Mouse (Mus musculus) kidney, postnatal 0 days (tissue): ENCODE results near the gene Pmepa1. TPM values are rescaled to one million over a fixed set of nuclear protein-coding genes. Genes with fewer than 3 reads are reported as not detected.

Source experiments
- ATAC-seq: fragments of 200-750 bp; cut with Nextera tagmentation; replicated peaks from 2 replicates; pipeline ENCODE4 v1.8.0; 2017; ENCODE audit warnings: low read depth, moderate number of reproducible peaks, moderate TSS enrichment, moderate library complexity; ENCODE audit not compliant: low FRiP score
- DNase-seq: peaks from one replicate; pipeline ENCODE4 v3.0.0-alpha.2; 2016; ENCODE audit warnings: low spot score
- H3K27ac ChIP-seq: fragments of 300-500 bp; sonication (generic); 2 replicates; pipeline ENCODE4 v1.5.1; 2014; ENCODE audit warnings: mild to moderate bottlenecking
- H3K27me3 ChIP-seq: fragments of 300-500 bp; sonication (generic); 2 replicates; pipeline ENCODE4 v1.6.1; 2014; ENCODE audit warnings: low read length, mixed read lengths; ENCODE audit not compliant: insufficient read depth
- H3K36me3 ChIP-seq: fragments of 300-500 bp; sonication (generic); 2 replicates; pipeline ENCODE4 v1.6.1; 2014; ENCODE audit warnings: low read length, mixed read lengths; ENCODE audit not compliant: insufficient read depth
- H3K4me1 ChIP-seq: fragments of 300-500 bp; sonication (generic); replicated peaks from 2 replicates; pipeline ENCODE4 v1.6.1; 2014; ENCODE audit warnings: antibody characterized with exemption, low read length, mixed read lengths; ENCODE audit not compliant: insufficient read depth
- H3K4me2 ChIP-seq: fragments of 300-500 bp; sonication (generic); 2 replicates; pipeline ENCODE4 v1.6.1; 2014; ENCODE audit warnings: mild to moderate bottlenecking, low read length, moderate library complexity, mixed read lengths
- H3K4me3 ChIP-seq: fragments of 300-500 bp; sonication (generic); replicated peaks from 2 replicates; pipeline ENCODE4 v1.5.1; 2014; ENCODE audit warnings: low read depth, low read length
- H3K9ac ChIP-seq: fragments of 300-500 bp; sonication (generic); 2 replicates; pipeline ENCODE4 v1.6.1; 2014; ENCODE audit warnings: low read depth, low read length
- H3K9me3 ChIP-seq: fragments of 300-500 bp; sonication (generic); replicated peaks from 2 replicates; pipeline ENCODE4 v1.6.1; 2016; ENCODE audit warnings: low read length, inconsistent platforms, mixed read lengths
- CTCF ChIP-seq: IDR thresholded peaks from 2 replicates; pipeline ENCODE4 v1.5.1; 2016; ENCODE audit warnings: antibody characterized with exemption, low read depth, mild to moderate bottlenecking, moderate library complexity
- WGBS: fragments of 180-500 bp; shearing (Covaris S2); extraction: QIAGEN DNeasy Blood & Tissue Kit; methylation state at CpG from one replicate; pipeline ENCODE4 v1.1.7; 2014; 5-methylcytosine and 5-hydroxymethylcytosine counted together
- polyA plus RNA-seq: library from polyadenylated mRNA; unstranded; fragments of >200 nt; fragmentation: Nextera tagmentation; extraction: Ambion mirVana; gene quantifications from 2 replicates; pipeline ENCODE4 v1.2.1, GENCODE M21; 2015

The Pmepa1 gene
- polyA plus RNA-seq, 1 experiment from 2014 or later: 5.8 TPM

DNA sequence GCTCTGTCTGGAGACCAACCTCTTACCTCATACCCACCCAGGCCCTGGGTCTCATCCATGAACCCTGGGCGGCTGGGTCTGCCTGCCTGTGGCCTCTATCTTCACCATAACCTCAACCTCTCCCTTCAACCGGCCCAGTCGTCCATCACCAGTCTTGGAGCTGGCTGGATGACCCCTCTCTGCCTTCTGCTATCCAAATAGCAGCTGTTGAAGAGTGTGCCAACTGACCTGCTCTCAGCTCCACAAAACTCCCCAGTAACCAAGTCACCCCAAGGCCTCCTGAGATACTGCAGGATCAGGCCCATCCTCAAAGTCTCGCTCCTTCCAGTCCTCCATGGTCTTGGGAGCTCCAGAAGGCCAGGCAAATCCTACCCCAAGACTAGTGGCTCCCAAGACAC lies 19.8 kb downstream of the Pmepa1 start:
- 56% methylated on average over 4 of the region's 4 CpGs for WGBS
- Histone ChIP-seq H3K9me3 (no peaks in the 10 kb centered on the region), H3K4me3 (no peak overlapping the region), H3K9ac (no peak overlapping the region), H3K4me1 (peaks cover 43% of the 10 kb centered on the region), H3K27me3 (no peaks in the 10 kb centered on the region), H3K27ac (no peak overlapping the region), H3K4me2 (no peak overlapping the region), H3K36me3 (no peaks in the 10 kb centered on the region)
- no peak for TF ChIP-seq CTCF
- ATAC-seq (no peak), DNase-seq (no peak)

DNA sequence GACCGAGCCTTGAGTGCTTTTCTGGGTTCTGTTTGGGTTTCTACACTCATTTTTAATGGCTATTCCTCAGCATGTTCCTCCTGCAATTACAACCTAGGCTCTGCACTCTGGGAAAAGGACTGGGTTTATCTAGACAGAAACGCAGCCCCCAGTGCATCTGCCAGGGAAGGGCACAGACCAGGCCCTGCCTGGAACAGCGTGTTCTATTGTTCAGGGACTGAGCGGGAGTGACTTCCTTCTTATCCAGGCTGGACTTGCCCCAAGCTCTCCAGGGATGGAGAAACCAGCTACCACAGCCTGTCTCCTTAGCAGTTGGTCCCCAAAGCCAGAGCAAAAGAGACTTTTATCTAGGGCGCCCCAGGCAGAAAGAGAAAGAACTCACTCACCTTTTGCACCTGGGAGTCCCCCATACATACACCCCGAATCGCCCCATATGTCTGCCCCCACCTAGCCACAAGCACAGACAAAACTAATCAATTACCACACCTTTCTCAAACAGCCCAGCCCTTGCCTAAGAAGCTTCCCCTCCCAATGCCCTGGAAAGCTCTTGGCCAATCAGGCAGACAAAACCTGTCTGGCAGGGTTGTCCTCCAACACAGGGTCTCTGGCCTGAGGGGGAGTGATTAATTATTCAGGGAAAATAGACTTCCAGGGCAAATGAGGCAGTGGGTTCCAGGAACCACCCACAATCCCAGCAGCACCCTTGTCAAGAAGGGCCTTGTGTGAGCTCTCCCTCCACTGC lies 20.4 kb downstream of the Pmepa1 start:
- Histone ChIP-seq H3K9me3 (no peaks in the 10 kb centered on the region), H3K27me3 (no peaks in the 10 kb centered on the region), H3K36me3 (no peaks in the 10 kb centered on the region), H3K4me1 (peaks cover 43% of the 10 kb centered on the region), H3K27ac (no peak overlapping the region), H3K4me3 (no peak overlapping the region), H3K4me2 (no peak overlapping the region), H3K9ac (no peak overlapping the region)
- ATAC-seq: no peak
- WGBS: 68% methylated on average over 7 of the region's 7 CpGs
- TF ChIP-seq CTCF: no peak
- no peak for DNase-seq

DNA sequence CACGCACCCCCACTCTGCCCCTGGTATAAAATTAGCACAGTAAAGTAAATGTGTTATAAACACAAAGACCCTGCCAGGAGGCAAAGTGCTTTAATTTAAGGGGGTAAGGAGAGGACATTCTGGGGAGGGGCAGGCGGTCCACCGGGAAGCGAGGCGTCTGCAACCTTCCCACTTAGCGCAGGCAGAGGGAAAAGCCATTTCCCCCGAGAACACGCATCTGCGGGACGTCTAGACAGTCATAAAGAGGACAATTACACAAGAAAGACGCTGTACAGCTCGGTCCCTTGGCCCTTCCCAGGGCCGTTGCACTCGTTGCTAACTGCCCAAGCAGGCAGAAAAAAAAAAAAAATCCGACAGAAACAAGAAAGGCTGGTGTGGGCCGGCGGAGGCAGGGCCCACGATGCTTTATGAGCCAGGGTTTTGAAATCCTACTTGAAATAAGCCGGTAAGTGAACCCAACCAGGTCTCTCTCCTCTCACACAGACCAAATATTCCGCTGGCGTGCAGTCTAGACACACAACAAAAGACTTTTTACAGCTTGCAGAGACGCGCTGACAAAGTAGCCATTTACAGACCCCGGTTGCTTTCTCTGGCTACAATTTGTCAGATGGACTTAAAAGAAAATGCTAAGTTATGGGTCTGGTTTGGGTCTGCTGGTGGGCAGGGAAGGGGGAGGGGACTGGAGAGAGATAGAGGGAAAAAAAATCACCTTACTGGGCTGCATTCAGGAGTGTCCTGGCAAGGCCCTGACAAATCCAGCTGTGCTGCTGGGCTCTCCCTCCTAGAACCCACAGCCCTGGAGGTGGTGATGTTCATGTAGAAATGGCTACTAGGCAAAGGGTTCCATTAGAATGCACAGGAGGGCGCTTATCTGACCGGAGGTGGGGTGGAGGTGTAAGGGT lies 22.3 kb downstream of the Pmepa1 start:
- no peaks in the 10 kb centered on the region for H3K9me3 ChIP-seq
- ATAC-seq (no peak), DNase-seq (no peak)
- H3K36me3 ChIP-seq: no peaks in the 10 kb centered on the region
- peaks cover 59% of the 10 kb centered on the region for H3K4me1 ChIP-seq
- H3K4me2 ChIP-seq: peak overlapping the region; percentile 14; the same call in 1 of the 2 replicates
- H3K9ac ChIP-seq: 0 out of 2 replicates have a peak overlapping the region, but pooled peaks have one; percentile 9
- TF ChIP-seq CTCF: no peak
- no peak overlapping the region for H3K4me3 ChIP-seq
- H3K27me3 ChIP-seq: no peaks in the 10 kb centered on the region
- peak overlapping the region; percentile 58 for H3K27ac ChIP-seq
- WGBS: 23% methylated on average over 26 of the region's 26 CpGs

DNA sequence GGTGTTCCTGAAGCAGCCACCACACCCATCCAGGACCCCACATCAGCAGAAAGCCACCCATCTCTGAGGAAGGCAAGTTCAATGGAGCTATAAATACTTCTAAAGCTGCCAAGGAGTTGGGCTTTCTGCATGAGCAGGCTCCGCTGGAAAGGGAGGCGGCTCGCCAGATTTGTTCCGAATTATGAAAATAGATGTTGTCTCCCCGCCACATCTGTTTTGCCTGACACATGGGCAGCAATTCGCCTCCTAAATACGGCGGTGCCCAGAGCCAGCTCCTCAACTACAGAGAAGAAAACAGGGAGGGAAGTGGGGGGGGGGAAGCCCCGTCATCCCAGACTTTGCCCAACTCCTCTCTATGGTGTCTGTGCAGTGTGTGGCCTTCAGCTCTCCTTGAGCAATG lies 24.7 kb downstream of the Pmepa1 start:
- no peaks in the 10 kb centered on the region for H3K36me3 ChIP-seq
- peak overlapping the region; percentile 47; the same call in 1 of the 2 replicates for H3K27ac ChIP-seq
- DNase-seq: no peak
- no peak overlapping the region for H3K4me3 ChIP-seq
- no peaks in the 10 kb centered on the region for H3K27me3 ChIP-seq
- no peak overlapping the region for H3K4me2 ChIP-seq
- WGBS: 26% methylated on average over 9 of the region's 9 CpGs
- H3K9ac ChIP-seq: no peak overlapping the region
- ATAC-seq: no peak
- no peaks in the 10 kb centered on the region for H3K9me3 ChIP-seq
- no peak for TF ChIP-seq CTCF
- H3K4me1 ChIP-seq: peaks cover 81% of the 10 kb centered on the region

DNA sequence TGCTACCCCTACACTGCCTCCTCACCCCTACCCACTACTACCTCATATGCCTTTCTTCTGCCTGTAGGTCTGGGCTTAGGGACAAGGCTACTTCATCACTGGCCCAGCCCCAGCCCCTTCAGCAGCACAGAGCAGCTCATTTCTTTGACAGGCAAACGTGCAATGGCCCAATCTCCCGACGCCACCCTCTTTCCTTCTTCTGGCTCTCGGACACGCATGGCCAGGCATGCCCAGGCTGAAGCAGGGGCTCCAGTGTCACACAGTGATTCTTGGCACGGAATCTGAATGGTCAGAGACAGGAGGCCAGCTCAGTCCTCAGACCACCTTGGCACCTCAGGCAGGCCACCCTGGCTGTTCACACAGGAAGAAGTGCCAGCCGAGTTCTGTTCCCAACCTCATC lies 25.2 kb downstream of the Pmepa1 start:
- Histone ChIP-seq H3K4me3 (no peak overlapping the region), H3K27me3 (no peaks in the 10 kb centered on the region), H3K4me2 (no peak overlapping the region), H3K9me3 (no peaks in the 10 kb centered on the region), H3K27ac (peak overlapping the region; percentile 47), H3K36me3 (no peaks in the 10 kb centered on the region), H3K4me1 (peaks cover 86% of the 10 kb centered on the region), H3K9ac (no peak overlapping the region)
- DNase-seq (no peak), ATAC-seq (peak; percentile 11; the same call in 1 of the 2 replicates)
- WGBS: 20% methylated on average over 7 of the region's 7 CpGs
- TF ChIP-seq CTCF: no peak

DNA sequence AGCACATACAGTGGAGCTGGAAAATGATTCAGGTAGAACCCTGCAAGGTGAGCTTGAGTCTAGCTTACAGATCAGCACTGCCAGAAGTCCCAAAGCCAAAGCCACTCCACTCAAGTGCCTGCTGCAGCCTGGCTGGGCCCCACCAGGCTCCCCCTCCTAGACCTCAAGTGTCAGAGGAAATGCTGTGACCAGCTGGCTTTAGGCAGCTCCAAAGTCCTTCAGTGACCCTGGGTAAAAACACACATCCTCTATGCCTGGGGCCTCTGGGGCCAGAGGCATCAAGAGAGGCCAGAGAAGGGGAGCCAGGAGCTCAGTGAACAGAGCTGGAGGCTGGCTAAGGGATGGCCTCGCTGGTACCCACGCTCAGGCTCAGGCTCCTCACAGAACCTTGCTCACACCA lies 25.9 kb downstream of the Pmepa1 start:
- H3K36me3 ChIP-seq: no peaks in the 10 kb centered on the region
- peak overlapping the region; percentile 47; the same call in 1 of the 2 replicates for H3K27ac ChIP-seq

More for the DNA sequence above, 25.9 kb downstream of the Pmepa1 start:
- TF ChIP-seq CTCF: no peak
- no peak overlapping the region for H3K4me3 ChIP-seq
- 33% methylated on average over 2 of the region's 2 CpGs for WGBS
- no peaks in the 10 kb centered on the region for H3K9me3 ChIP-seq
- H3K27me3 ChIP-seq: no peaks in the 10 kb centered on the region
- DNase-seq: no peak
- ATAC-seq: no peak; the same call in 1 of the 2 replicates
- no peak overlapping the region for H3K9ac ChIP-seq
- H3K4me1 ChIP-seq: peaks cover 85% of the 10 kb centered on the region
- no peak overlapping the region for H3K4me2 ChIP-seq
